Mouse (Mus musculus) MEL (cell line): ENCODE results near the gene Cav1. TPM values are rescaled to one million over a fixed set of nuclear protein-coding genes. Genes with fewer than 3 reads are reported as not detected.
A peak's percentile ranks its signal among the peaks of the same experiment; 100 is the strongest.

Source experiments
- DNase-seq: peaks from one replicate; pipeline ENCODE4 v3.0.0; 2011; ENCODE audit warnings: low read depth, low spot score
- H3K27ac ChIP-seq: 2 replicates; pipeline ENCODE4 v1.5.1; 2012; ENCODE audit warnings: low read depth, mild to moderate bottlenecking, control low read depth, low read length, moderate library complexity; ENCODE audit not compliant: control insufficient read depth
- H3K27me3 ChIP-seq, 2 experiments: fragments of 150-350 bp in 1 of 2; sonication (generic) in 1 of 2; 2 replicates each; pipeline ENCODE4 v1.6.1; 2012; ENCODE audit warnings: low read length in 2 of 2, mild to moderate bottlenecking in 2 of 2, improper control_type of control experiment in 1 of 2, moderate library complexity in 1 of 2; ENCODE audit not compliant: insufficient read depth in 2 of 2, control insufficient read depth in 1 of 2
- H3K36me3 ChIP-seq, 2 experiments: 2 replicates each; pipeline ENCODE4 v1.6.1; 2012 to 2014; ENCODE audit warnings: low read length in 2 of 2, improper control_type of control experiment in 1 of 2, inconsistent platforms in 1 of 2, mild to moderate bottlenecking in 1 of 2; ENCODE audit not compliant: insufficient read depth in 2 of 2, control insufficient read depth in 1 of 2
- H3K4me1 ChIP-seq, 2 experiments: fragments of 150-350 bp in 1 of 2; sonication (generic) in 1 of 2; 2 replicates each; pipeline ENCODE4 v1.6.1; 2012; ENCODE audit warnings: low read length in 2 of 2, improper control_type of control experiment in 1 of 2, mild to moderate bottlenecking in 1 of 2; ENCODE audit not compliant: insufficient read depth in 2 of 2, control insufficient read depth in 1 of 2
- H3K4me3 ChIP-seq, 2 experiments: fragments of 150-350 bp in 1 of 2; sonication (generic) in 1 of 2; 2 replicates each; pipeline ENCODE4 v1.5.1; 2012; ENCODE audit warnings: low read depth in 2 of 2, low read length in 2 of 2, mild to moderate bottlenecking in 2 of 2, moderate library complexity in 2 of 2, control low read depth in 1 of 2, improper control_type of control experiment in 1 of 2; ENCODE audit not compliant: control insufficient read depth in 1 of 2, insufficient read depth in 1 of 2
- H3K79me2 ChIP-seq: 2 replicates; pipeline ENCODE4 v1.6.1; 2012; ENCODE audit warnings: mild to moderate bottlenecking, low read length, moderate library complexity; ENCODE audit not compliant: control insufficient read depth, poor library complexity, insufficient read depth
- H3K9ac ChIP-seq: 2 replicates; pipeline ENCODE4 v1.6.1; 2012; ENCODE audit warnings: low read depth, mild to moderate bottlenecking, control low read depth, low read length, moderate library complexity; ENCODE audit not compliant: control insufficient read depth, poor library complexity, severe bottlenecking
- H3K9me3 ChIP-seq: fragments of 150-350 bp; sonication (generic); replicated peaks from 2 replicates; pipeline ENCODE4 v1.6.1; 2012; ENCODE audit warnings: mild to moderate bottlenecking, low read length, improper control_type of control experiment, moderate library complexity; ENCODE audit not compliant: insufficient read depth
- BHLHE40 ChIP-seq: IDR thresholded peaks from 2 replicates; pipeline ENCODE4 v1.6.1; 2012; ENCODE audit warnings: low read depth, mild to moderate bottlenecking, inconsistent platforms, low read length, improper control_type of control experiment, borderline replicate concordance
- CHD1 ChIP-seq: IDR thresholded peaks from 2 replicates; pipeline ENCODE4 v1.6.1; 2012; ENCODE audit warnings: low read depth, mild to moderate bottlenecking, inconsistent platforms, low read length, improper control_type of control experiment
- CHD2 ChIP-seq: IDR thresholded peaks from 2 replicates; pipeline ENCODE4 v1.6.1; 2011; ENCODE audit warnings: low read length, improper control_type of control experiment
- E2F4 ChIP-seq: IDR thresholded peaks from 2 replicates; pipeline ENCODE4 v1.6.1; 2011; ENCODE audit warnings: low read depth, low read length, improper control_type of control experiment, borderline replicate concordance
- ELF1 ChIP-seq: IDR thresholded peaks from 2 replicates; pipeline ENCODE4 v1.6.1; 2014; ENCODE audit warnings: low read depth, mild to moderate bottlenecking, inconsistent platforms, low read length, improper control_type of control experiment, moderate library complexity
- GATA1 ChIP-seq: IDR thresholded peaks from 2 replicates; pipeline ENCODE4 v1.6.1; 2011; ENCODE audit warnings: low read depth, low read length, improper control_type of control experiment
- KAT2A ChIP-seq: conservative IDR thresholded peaks from 2 replicates; pipeline ENCODE4 v1.6.1; 2012; ENCODE audit warnings: low read depth, low read length, improper control_type of control experiment, inconsistent platforms
- MAFK ChIP-seq: IDR thresholded peaks from 2 replicates; pipeline ENCODE4 v1.6.1; 2011; ENCODE audit warnings: low read depth, mild to moderate bottlenecking, low read length, improper control_type of control experiment, borderline replicate concordance
- MAX ChIP-seq: IDR thresholded peaks from 2 replicates; pipeline ENCODE4 v1.6.1; 2011; ENCODE audit warnings: low read length, improper control_type of control experiment
- MEF2A ChIP-seq: IDR thresholded peaks from 2 replicates; pipeline ENCODE4 v1.6.1; 2014; ENCODE audit warnings: low read depth, mild to moderate bottlenecking, inconsistent platforms, low read length, improper control_type of control experiment; ENCODE audit not compliant: poor library complexity, insufficient replicate concordance, severe bottlenecking; ENCODE audit errors: extremely low read depth
- MXI1 ChIP-seq: IDR thresholded peaks from 2 replicates; pipeline ENCODE4 v1.6.1; 2011; ENCODE audit warnings: mild to moderate bottlenecking, low read depth, low read length, improper control_type of control experiment
- NELFE ChIP-seq: IDR thresholded peaks from 2 replicates; pipeline ENCODE4 v1.6.1; 2011; ENCODE audit warnings: low read depth, low read length, improper control_type of control experiment
- POLR2AphosphoS5 ChIP-seq: IDR thresholded peaks from 2 replicates; pipeline ENCODE4 v1.6.1; 2012; ENCODE audit warnings: low read depth, borderline replicate concordance, mild to moderate bottlenecking, inconsistent platforms, low read length, moderate library complexity, mixed read lengths
- RAD21 ChIP-seq: IDR thresholded peaks from 2 replicates; pipeline ENCODE4 v1.6.1; 2011; ENCODE audit warnings: mild to moderate bottlenecking, low read depth, low read length, improper control_type of control experiment
- TBP ChIP-seq: IDR thresholded peaks from 2 replicates; pipeline ENCODE4 v1.8.0; 2011; ENCODE audit warnings: low read depth, low read length, improper control_type of control experiment
- TCF12 ChIP-seq: IDR thresholded peaks from 2 replicates; pipeline ENCODE4 v1.6.1; 2014; ENCODE audit warnings: low read depth, mild to moderate bottlenecking, inconsistent platforms, low read length, improper control_type of control experiment, moderate library complexity
- USF1 ChIP-seq: IDR thresholded peaks from 2 replicates; pipeline ENCODE4 v1.6.1; 2014; ENCODE audit warnings: low read depth, mild to moderate bottlenecking, inconsistent platforms, low read length, improper control_type of control experiment, moderate library complexity
- USF2 ChIP-seq, 2 experiments: IDR thresholded peaks; 2 replicates each; pipeline ENCODE4 v1.6.1; 2011 to 2012; ENCODE audit warnings: improper control_type of control experiment in 2 of 2, low read length in 2 of 2, borderline replicate concordance in 1 of 2, inconsistent platforms in 1 of 2, low read depth in 1 of 2, mild to moderate bottlenecking in 1 of 2; ENCODE audit not compliant: insufficient read depth in 1 of 2
- polyA plus RNA-seq, 2 experiments: library from polyadenylated mRNA; stranded (reverse) in 1 of 2; unstranded in 1 of 2; fragments of >175 nt in 1 of 2; fragments of >200 nt in 1 of 2; gene quantifications; 2 replicates each; pipeline versions ENCODE4 v1.2.1 to v1.2.4; 2012; ENCODE audit warnings: low replicate concordance in 2 of 2, low read depth in 1 of 2; ENCODE audit not compliant: insufficient read length in 2 of 2, insufficient read depth in 1 of 2, missing spikeins in 1 of 2
- total RNA-seq: library from RNA; depleted of rRNA; stranded (reverse); fragments of 300-350 nt; gene quantifications from 2 replicates; pipeline ENCODE4 v1.2.3, GENCODE M21; 2012

Cav1 gene
- total and polyA plus RNA-seq, 3 experiments: not detected

GRCm38 (mm10) chr6:17282159-17282558, 24.0 kb upstream of the Cav1 start:
- H3K79me2 ChIP-seq: no peaks in the 10 kb centered on the region
- no peak for TF ChIP-seq GATA1
- TF ChIP-seq CHD2: no peak
- TF ChIP-seq POLR2AphosphoS5: no peak
- TF ChIP-seq TBP: no peak
- no peak for TF ChIP-seq TCF12
- TF ChIP-seq MEF2A: no peak
- no peak for TF ChIP-seq BHLHE40
- no peak for TF ChIP-seq RAD21
- no peak for TF ChIP-seq MXI1
- TF ChIP-seq CHD1: no peak
- TF ChIP-seq NELFE: no peak
- TF ChIP-seq USF2 (IDR thresholded peaks at IDR 0.05; ENCODE audit: borderline replicate concordance in 1 of 2, insufficient read depth in 1 of 2, low read depth in 1 of 2, low read length in 2 of 2): no peak
- no peak overlapping the region for H3K4me3 ChIP-seq
- no peak for DNase-seq
- no peaks in the 10 kb centered on the region for H3K4me1 ChIP-seq
- no peak overlapping the region for H3K9ac ChIP-seq
- H3K27me3 ChIP-seq: no peaks in the 10 kb centered on the region
- H3K9me3 ChIP-seq: no peaks in the 10 kb centered on the region
- H3K27ac ChIP-seq: no peak overlapping the region
- H3K36me3 ChIP-seq: no peaks in the 10 kb centered on the region

GRCm38 (mm10) chr6:17283834-17284233, 22.3 kb upstream of the Cav1 start:
- no peak overlapping the region for H3K9ac ChIP-seq
- H3K4me1 ChIP-seq: no peaks in the 10 kb centered on the region
- DNase-seq: peak; percentile 7
- no peaks in the 10 kb centered on the region for H3K9me3 ChIP-seq
- H3K36me3 ChIP-seq: no peaks in the 10 kb centered on the region
- H3K4me3 ChIP-seq: no peak overlapping the region
- H3K27me3 ChIP-seq: no peaks in the 10 kb centered on the region
- H3K27ac ChIP-seq: no peak overlapping the region
- no peaks in the 10 kb centered on the region for H3K79me2 ChIP-seq
- no peak for TF ChIP-seq ELF1
- TF ChIP-seq TBP: no peak
- TF ChIP-seq MAX: no peak
- TF ChIP-seq USF1: no peak
- no peak for TF ChIP-seq KAT2A
- no peak for TF ChIP-seq MAFK
- no peak for TF ChIP-seq E2F4
